Mouse (Mus musculus) MEL (cell line): ENCODE measurements around the gene Mpzl1. TPM values are rescaled to one million over a fixed set of nuclear protein-coding genes. Genes with fewer than 3 reads are reported as not detected.
A peak's percentile ranks its signal among the peaks of the same experiment; 100 is the strongest.

Experiments
- DNase-seq: peaks from one replicate; pipeline ENCODE4 v3.0.0; 2011; ENCODE audit warnings: low read depth, low spot score
- H3K27ac ChIP-seq: 2 replicates; pipeline ENCODE4 v1.5.1; 2012; ENCODE audit warnings: low read depth, mild to moderate bottlenecking, control low read depth, low read length, moderate library complexity; ENCODE audit not compliant: control insufficient read depth
- H3K27me3 ChIP-seq, 2 experiments: fragments of 150-350 bp in 1 of 2; sonication (generic) in 1 of 2; 2 replicates each; pipeline ENCODE4 v1.6.1; 2012; ENCODE audit warnings: low read length in 2 of 2, mild to moderate bottlenecking in 2 of 2, improper control_type of control experiment in 1 of 2, moderate library complexity in 1 of 2; ENCODE audit not compliant: insufficient read depth in 2 of 2, control insufficient read depth in 1 of 2
- H3K36me3 ChIP-seq, 2 experiments: 2 replicates each; pipeline ENCODE4 v1.6.1; 2012 to 2014; ENCODE audit warnings: low read length in 2 of 2, improper control_type of control experiment in 1 of 2, inconsistent platforms in 1 of 2, mild to moderate bottlenecking in 1 of 2; ENCODE audit not compliant: insufficient read depth in 2 of 2, control insufficient read depth in 1 of 2
- H3K4me1 ChIP-seq, 2 experiments: fragments of 150-350 bp in 1 of 2; sonication (generic) in 1 of 2; 2 replicates each; pipeline ENCODE4 v1.6.1; 2012; ENCODE audit warnings: low read length in 2 of 2, improper control_type of control experiment in 1 of 2, mild to moderate bottlenecking in 1 of 2; ENCODE audit not compliant: insufficient read depth in 2 of 2, control insufficient read depth in 1 of 2
- H3K4me3 ChIP-seq, 2 experiments: fragments of 150-350 bp in 1 of 2; sonication (generic) in 1 of 2; 2 replicates each; pipeline ENCODE4 v1.5.1; 2012; ENCODE audit warnings: low read depth in 2 of 2, low read length in 2 of 2, mild to moderate bottlenecking in 2 of 2, moderate library complexity in 2 of 2, control low read depth in 1 of 2, improper control_type of control experiment in 1 of 2; ENCODE audit not compliant: control insufficient read depth in 1 of 2, insufficient read depth in 1 of 2
- H3K79me2 ChIP-seq: 2 replicates; pipeline ENCODE4 v1.6.1; 2012; ENCODE audit warnings: mild to moderate bottlenecking, low read length, moderate library complexity; ENCODE audit not compliant: control insufficient read depth, poor library complexity, insufficient read depth
- H3K9ac ChIP-seq: 2 replicates; pipeline ENCODE4 v1.6.1; 2012; ENCODE audit warnings: low read depth, mild to moderate bottlenecking, control low read depth, low read length, moderate library complexity; ENCODE audit not compliant: control insufficient read depth, poor library complexity, severe bottlenecking
- H3K9me3 ChIP-seq: fragments of 150-350 bp; sonication (generic); replicated peaks from 2 replicates; pipeline ENCODE4 v1.6.1; 2012; ENCODE audit warnings: mild to moderate bottlenecking, low read length, improper control_type of control experiment, moderate library complexity; ENCODE audit not compliant: insufficient read depth
- BHLHE40 ChIP-seq: IDR thresholded peaks from 2 replicates; pipeline ENCODE4 v1.6.1; 2012; ENCODE audit warnings: low read depth, mild to moderate bottlenecking, inconsistent platforms, low read length, improper control_type of control experiment, borderline replicate concordance
- CHD1 ChIP-seq: IDR thresholded peaks from 2 replicates; pipeline ENCODE4 v1.6.1; 2012; ENCODE audit warnings: low read depth, mild to moderate bottlenecking, inconsistent platforms, low read length, improper control_type of control experiment
- CHD2 ChIP-seq: IDR thresholded peaks from 2 replicates; pipeline ENCODE4 v1.6.1; 2011; ENCODE audit warnings: low read length, improper control_type of control experiment
- ELF1 ChIP-seq: IDR thresholded peaks from 2 replicates; pipeline ENCODE4 v1.6.1; 2014; ENCODE audit warnings: low read depth, mild to moderate bottlenecking, inconsistent platforms, low read length, improper control_type of control experiment, moderate library complexity
- EP300 ChIP-seq, 2 experiments: IDR thresholded peaks; 2 replicates each; pipeline ENCODE4 v1.6.1; 2011; ENCODE audit warnings: improper control_type of control experiment in 2 of 2, low read length in 2 of 2, low read depth in 1 of 2, mild to moderate bottlenecking in 1 of 2
- ETS1 ChIP-seq: IDR thresholded peaks from 2 replicates; pipeline ENCODE4 v1.6.1; 2012; ENCODE audit warnings: low read depth, mild to moderate bottlenecking, inconsistent platforms, low read length, improper control_type of control experiment, moderate library complexity
- GATA1 ChIP-seq: IDR thresholded peaks from 2 replicates; pipeline ENCODE4 v1.6.1; 2011; ENCODE audit warnings: low read depth, low read length, improper control_type of control experiment
- HCFC1 ChIP-seq: IDR thresholded peaks from 2 replicates; pipeline ENCODE4 v1.6.1; 2012; ENCODE audit warnings: low read depth, mild to moderate bottlenecking, inconsistent platforms, low read length, improper control_type of control experiment, moderate library complexity
- JUND ChIP-seq: IDR thresholded peaks from 2 replicates; pipeline ENCODE4 v1.6.1; 2011; ENCODE audit warnings: low read depth, mild to moderate bottlenecking, improper control_type of control experiment, low read length
- KAT2A ChIP-seq: conservative IDR thresholded peaks from 2 replicates; pipeline ENCODE4 v1.6.1; 2012; ENCODE audit warnings: low read depth, low read length, improper control_type of control experiment, inconsistent platforms
- MAFK ChIP-seq: IDR thresholded peaks from 2 replicates; pipeline ENCODE4 v1.6.1; 2011; ENCODE audit warnings: low read depth, mild to moderate bottlenecking, low read length, improper control_type of control experiment, borderline replicate concordance
- MAZ ChIP-seq: IDR thresholded peaks from 2 replicates; pipeline ENCODE4 v1.6.1; 2012; ENCODE audit warnings: low read depth, mild to moderate bottlenecking, inconsistent platforms, low read length, improper control_type of control experiment
- MEF2A ChIP-seq: IDR thresholded peaks from 2 replicates; pipeline ENCODE4 v1.6.1; 2014; ENCODE audit warnings: low read depth, mild to moderate bottlenecking, inconsistent platforms, low read length, improper control_type of control experiment; ENCODE audit not compliant: poor library complexity, insufficient replicate concordance, severe bottlenecking; ENCODE audit errors: extremely low read depth
- MYB ChIP-seq: IDR thresholded peaks from 2 replicates; pipeline ENCODE4 v1.6.1; 2011; ENCODE audit warnings: mild to moderate bottlenecking, low read depth, low read length, improper control_type of control experiment
- RCOR1 ChIP-seq: IDR thresholded peaks from 2 replicates; pipeline ENCODE4 v1.6.1; 2012; ENCODE audit warnings: low read depth, mild to moderate bottlenecking, inconsistent platforms, low read length, improper control_type of control experiment
- SIN3A ChIP-seq: IDR thresholded peaks from 2 replicates; pipeline ENCODE4 v1.6.1; 2012; ENCODE audit warnings: low read length, improper control_type of control experiment, inconsistent platforms
- TAL1 ChIP-seq: IDR thresholded peaks from 2 replicates; pipeline ENCODE4 v1.6.1; 2012; ENCODE audit warnings: mild to moderate bottlenecking, inconsistent platforms, low read length, moderate library complexity, mixed read lengths
- TBP ChIP-seq: IDR thresholded peaks from 2 replicates; pipeline ENCODE4 v1.8.0; 2011; ENCODE audit warnings: low read depth, low read length, improper control_type of control experiment
- TCF12 ChIP-seq: IDR thresholded peaks from 2 replicates; pipeline ENCODE4 v1.6.1; 2014; ENCODE audit warnings: low read depth, mild to moderate bottlenecking, inconsistent platforms, low read length, improper control_type of control experiment, moderate library complexity
- USF2 ChIP-seq, 2 experiments: IDR thresholded peaks; 2 replicates each; pipeline ENCODE4 v1.6.1; 2011 to 2012; ENCODE audit warnings: improper control_type of control experiment in 2 of 2, low read length in 2 of 2, borderline replicate concordance in 1 of 2, inconsistent platforms in 1 of 2, low read depth in 1 of 2, mild to moderate bottlenecking in 1 of 2; ENCODE audit not compliant: insufficient read depth in 1 of 2
- ZC3H11A ChIP-seq: IDR thresholded peaks from 2 replicates; pipeline ENCODE4 v1.6.1; 2012; ENCODE audit warnings: low read depth, mild to moderate bottlenecking, inconsistent platforms, low read length, improper control_type of control experiment
- ZKSCAN1 ChIP-seq: IDR thresholded peaks from 2 replicates; pipeline ENCODE4 v1.6.1; 2012; ENCODE audit warnings: low read depth, mild to moderate bottlenecking, inconsistent platforms, low read length, improper control_type of control experiment, moderate library complexity
- ZNF384 ChIP-seq: IDR thresholded peaks from 2 replicates; pipeline ENCODE4 v1.6.1; 2012; ENCODE audit warnings: low read depth, mild to moderate bottlenecking, inconsistent platforms, low read length, improper control_type of control experiment
- polyA plus RNA-seq, 2 experiments: library from polyadenylated mRNA; stranded (reverse) in 1 of 2; unstranded in 1 of 2; fragments of >175 nt in 1 of 2; fragments of >200 nt in 1 of 2; gene quantifications; 2 replicates each; pipeline versions ENCODE4 v1.2.1 to v1.2.4; 2012; ENCODE audit warnings: low replicate concordance in 2 of 2, low read depth in 1 of 2; ENCODE audit not compliant: insufficient read length in 2 of 2, insufficient read depth in 1 of 2, missing spikeins in 1 of 2
- total RNA-seq: library from RNA; depleted of rRNA; stranded (reverse); fragments of 300-350 nt; gene quantifications from 2 replicates; pipeline ENCODE4 v1.2.3, GENCODE M21; 2012

Gene Mpzl1
- total and polyA plus RNA-seq, 3 experiments: 3.2 to 19.8 TPM; not detected in 1

DNA sequence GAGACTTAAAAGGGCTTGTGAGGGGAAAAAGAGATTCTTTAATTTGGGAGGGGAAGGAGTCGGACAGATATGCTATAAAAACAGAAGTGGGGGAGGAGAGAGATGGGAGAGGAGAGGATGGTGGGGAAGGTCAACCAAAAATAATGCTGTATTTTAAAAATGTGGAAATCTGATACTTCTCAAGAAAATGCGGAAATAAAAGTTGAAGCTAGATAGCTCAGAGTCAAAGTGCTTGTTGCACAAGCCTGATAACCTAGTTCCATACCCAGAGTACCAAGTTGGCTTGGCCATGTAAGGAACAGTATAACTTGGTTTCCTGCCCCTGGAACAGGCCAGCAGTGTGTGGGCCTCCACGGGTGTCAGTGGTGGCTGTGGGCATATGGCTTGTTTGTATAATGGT is 19.5 kb downstream of the Mpzl1 start:
- Histone ChIP-seq H3K27ac (peak overlapping the region; percentile 47), H3K27me3 (no peaks in the 10 kb centered on the region), H3K9ac (no peak overlapping the region), H3K9me3 (no peaks in the 10 kb centered on the region)
- 0 out of 2 replicates have a peak, but pooled peaks have one; percentile 21 for TF ChIP-seq ETS1
- TF ChIP-seq CHD1: no peak
- TF ChIP-seq ZNF384: no peak
- TF ChIP-seq BHLHE40: no peak
- peak; percentile 70 for TF ChIP-seq GATA1
- TF ChIP-seq MAFK: no peak
- TF ChIP-seq ELF1: peak; percentile 47; the same call in 1 of the 2 replicates
- no peak for TF ChIP-seq MAZ
- TF ChIP-seq USF2 (IDR thresholded peaks at IDR 0.05; ENCODE audit: borderline replicate concordance in 1 of 2, insufficient read depth in 1 of 2, low read depth in 1 of 2, low read length in 2 of 2): no peak
- TF ChIP-seq TAL1: peak; percentile 39; the same call in 1 of the 2 replicates
- no peak for TF ChIP-seq HCFC1
- TF ChIP-seq JUND: no peak
- TF ChIP-seq RCOR1: peak; percentile 62
- no peak for TF ChIP-seq MYB
- TF ChIP-seq EP300 (IDR thresholded peaks at IDR 0.05; ENCODE audit: low read depth in 1 of 2, low read length in 2 of 2): peak; percentile 68 to 86
- no peak for TF ChIP-seq CHD2
- no peak for TF ChIP-seq MEF2A
- no peak for TF ChIP-seq KAT2A
- TF ChIP-seq TBP: no peak
- TF ChIP-seq TCF12: peak; percentile 49
- TF ChIP-seq ZKSCAN1: no peak
- TF ChIP-seq SIN3A: peak; percentile 35; the same call in 1 of the 2 replicates
- TF ChIP-seq ZC3H11A: no peak
- TF ChIP-seq, all 39 proteins: peak for 8
- Histone ChIP-seq H3K4me1 (peaks cover 0 to 9% of the 10 kb centered on the region in 2 experiments; a peak in 2 of 4 replicates), H3K36me3 (peaks cover 0 to 12% of the 10 kb centered on the region in 2 experiments; a peak in 2 of 4 replicates), H3K4me3 (no peak overlapping the region), H3K79me2 (no peaks in the 10 kb centered on the region)
- DNase-seq: peak; percentile 71
